Mouse (Mus musculus): ENCODE measurements around the gene Crhr2. TPM values are rescaled to one million over a fixed set of nuclear protein-coding genes. Genes with fewer than 3 reads are reported as not detected.

The Crhr2 gene
- total RNA-seq (2014; rRNA removed; ENCODE audit: low replicate concordance) (21.6 and 24.4 TPM in 2 replicates), polyA plus RNA-seq (2015; fragmentation: Nextera tagmentation; extraction: Ambion mirVana) (10.8 and 11.9 TPM in 2 replicates)

DNA sequence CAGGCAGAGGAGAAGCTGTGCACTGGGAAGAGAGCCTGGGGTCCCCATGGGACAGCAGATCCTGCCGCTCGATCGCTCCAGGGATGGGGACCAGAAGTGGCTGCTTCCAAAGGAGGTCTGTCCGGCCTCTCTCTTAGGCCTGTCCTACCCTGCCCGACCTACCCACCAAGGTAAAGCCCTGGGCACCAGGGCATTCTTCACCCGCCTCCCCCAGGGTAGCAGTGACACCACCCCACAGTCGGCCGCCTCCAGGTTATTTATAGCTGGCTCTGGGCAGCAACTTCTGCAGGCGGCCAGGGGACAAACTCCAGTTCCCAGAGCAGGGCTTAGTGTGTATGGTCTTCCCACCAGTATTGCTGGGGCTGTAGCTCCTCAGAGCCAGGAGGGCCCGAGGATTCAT is at the start of gene Crhr2:
Gene Crhr2, minus strand, starts transcription at position 223 of the 400 bp plus-strand sequence.
- Histone ChIP-seq H3K27me3 (ENCODE audit: control insufficient read depth, insufficient read depth, low read length) (no peaks in the 10 kb centered on the region), H3K4me1 (ENCODE audit: control insufficient read depth, insufficient read depth) (peaks cover 26% of the 10 kb centered on the region), H3K27ac (ENCODE audit: low read depth) (peak within 1 kb of the TSS; percentile 82), H3K9ac (replicated peaks; ENCODE audit: low read depth, low read length) (peak within 1 kb of the TSS; percentile 30), H3K9me3 (replicated peaks; ENCODE audit: control insufficient read depth, low read length) (no peaks in the 10 kb centered on the region), H3K4me2 (ENCODE audit: low read depth, low read length) (peak within 1 kb of the TSS; percentile 54), H3K36me3 (replicated peaks; ENCODE audit: control insufficient read depth, insufficient read depth, low read length) (no peaks in the 10 kb centered on the region), H3K4me3 (ENCODE audit: low read depth, low read length) (peak within 1 kb of the TSS; percentile 35)
- ATAC-seq (ENCODE audit: insufficient read depth, low read depth): peak; percentile 78
- 23% methylated on average over 10 of the region's 10 CpGs for WGBS
- TF ChIP-seq CTCF (IDR thresholded peaks at IDR 0.05; ENCODE audit: low read depth) (no peak), EP300 (IDR thresholded peaks at IDR 0.05; ENCODE audit: low read depth) (no peak)
- DNase-seq (ENCODE audit: low spot score): peak; percentile 51

DNA sequence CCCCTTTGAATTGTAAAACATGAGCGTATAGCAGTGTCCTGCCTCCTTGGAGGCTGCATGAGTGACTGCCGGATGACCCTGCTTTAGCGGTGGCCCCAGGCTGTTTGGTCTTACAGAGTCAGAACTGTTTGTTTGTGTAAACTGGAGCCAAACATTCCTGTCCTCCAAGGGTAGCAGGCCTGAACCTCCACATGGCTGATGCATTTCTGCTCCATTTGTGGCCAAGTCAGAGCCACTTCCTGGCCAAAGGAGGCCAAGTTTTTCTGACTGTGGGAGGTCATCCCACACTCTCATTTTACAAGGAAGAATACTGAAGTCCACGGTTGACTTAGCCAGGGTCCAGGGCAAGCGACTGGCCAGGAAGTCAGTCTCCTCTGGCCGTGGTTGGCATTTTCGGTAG is 46.7 kb upstream of the Crhr2 start:
- no peaks in the 10 kb centered on the region for H3K27me3 ChIP-seq (ENCODE audit: control insufficient read depth, insufficient read depth, low read length)
- no peak overlapping the region for H3K4me2 ChIP-seq (ENCODE audit: low read depth, low read length)
- no peak overlapping the region for H3K4me3 ChIP-seq (ENCODE audit: low read depth, low read length)
- H3K4me1 ChIP-seq (ENCODE audit: control insufficient read depth, insufficient read depth): no peaks in the 10 kb centered on the region
- no peak for ATAC-seq (ENCODE audit: insufficient read depth, low read depth)
- WGBS: 71% methylated on average over 7 of the region's 7 CpGs
- H3K9ac ChIP-seq (replicated peaks; ENCODE audit: low read depth, low read length): no peak overlapping the region
- no peak overlapping the region for H3K27ac ChIP-seq (ENCODE audit: low read depth)
- no peak for DNase-seq (ENCODE audit: low spot score)
- H3K9me3 ChIP-seq (replicated peaks; ENCODE audit: control insufficient read depth, low read length): no peaks in the 10 kb centered on the region
- H3K36me3 ChIP-seq (replicated peaks; ENCODE audit: control insufficient read depth, insufficient read depth, low read length): no peaks in the 10 kb centered on the region
- TF ChIP-seq EP300 (IDR thresholded peaks at IDR 0.05; ENCODE audit: low read depth): no peak
- no peak for TF ChIP-seq CTCF (IDR thresholded peaks at IDR 0.05; ENCODE audit: low read depth)

DNA sequence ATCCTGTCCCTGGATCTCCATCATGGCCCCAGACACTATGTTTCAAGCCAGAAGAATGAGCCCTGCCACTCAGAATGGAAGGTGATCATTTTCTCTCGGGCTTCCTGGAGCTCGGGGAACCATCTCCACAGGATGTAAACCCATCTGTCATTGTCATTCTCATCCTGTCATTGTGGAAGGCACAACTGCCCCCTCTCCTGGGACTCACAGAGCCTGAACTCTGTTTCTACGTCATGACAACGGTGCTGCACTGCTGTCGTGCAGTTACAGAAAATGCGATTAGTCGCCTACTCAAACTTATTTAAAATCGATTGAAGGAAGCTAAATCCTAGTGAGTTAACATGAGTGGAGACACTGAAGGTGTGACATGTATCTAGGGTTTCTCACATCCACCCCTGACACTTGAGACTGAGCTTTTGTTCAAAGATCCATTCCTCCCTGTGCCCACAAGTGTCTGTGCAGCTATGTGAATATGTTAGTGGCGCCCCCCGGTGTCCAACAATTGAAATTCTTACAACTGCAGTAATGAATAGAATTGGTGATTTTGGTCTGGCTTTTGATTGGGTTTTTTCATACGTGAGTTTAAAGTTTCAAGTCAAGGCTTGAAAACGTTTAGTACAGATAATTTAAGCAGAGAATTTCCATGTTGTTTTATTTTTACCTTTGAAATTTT is 44.4 kb upstream of the Crhr2 start:
- Histone ChIP-seq H3K4me3 (ENCODE audit: low read depth, low read length) (no peak overlapping the region), H3K36me3 (replicated peaks; ENCODE audit: control insufficient read depth, insufficient read depth, low read length) (no peaks in the 10 kb centered on the region), H3K9ac (replicated peaks; ENCODE audit: low read depth, low read length) (no peak overlapping the region), H3K9me3 (replicated peaks; ENCODE audit: control insufficient read depth, low read length) (no peaks in the 10 kb centered on the region), H3K27ac (ENCODE audit: low read depth) (no peak overlapping the region), H3K27me3 (ENCODE audit: control insufficient read depth, insufficient read depth, low read length) (no peaks in the 10 kb centered on the region), H3K4me1 (ENCODE audit: control insufficient read depth, insufficient read depth) (no peaks in the 10 kb centered on the region), H3K4me2 (ENCODE audit: low read depth, low read length) (no peak overlapping the region)
- TF ChIP-seq EP300 (IDR thresholded peaks at IDR 0.05; ENCODE audit: low read depth) (no peak), CTCF (IDR thresholded peaks at IDR 0.05; ENCODE audit: low read depth) (peak; percentile 37)
- DNase-seq (ENCODE audit: low spot score): no peak
- 41% methylated on average over 12 of the region's 12 CpGs for WGBS
- no peak for ATAC-seq (ENCODE audit: insufficient read depth, low read depth)

DNA sequence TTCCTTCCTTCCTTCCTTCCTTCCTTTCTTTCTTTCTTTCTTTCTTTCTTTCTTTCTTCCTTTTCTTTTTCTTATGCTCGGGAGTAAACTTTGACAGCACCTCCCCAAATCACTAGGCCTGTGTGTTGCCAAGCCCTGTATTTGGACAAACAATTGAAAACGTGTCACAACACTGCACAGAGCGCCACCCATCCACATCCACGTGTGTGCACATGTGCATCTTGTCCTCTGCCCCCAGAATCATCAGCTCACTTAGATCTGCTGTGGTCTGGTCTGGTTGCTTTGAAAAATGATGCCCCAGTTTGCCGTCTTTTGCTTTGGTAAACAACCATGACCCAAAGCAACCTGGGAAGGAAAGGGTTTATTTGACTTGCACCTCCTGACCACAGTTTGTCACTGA is 43.1 kb upstream of the Crhr2 start:
- no peaks in the 10 kb centered on the region for H3K36me3 ChIP-seq (replicated peaks; ENCODE audit: control insufficient read depth, insufficient read depth, low read length)
- no peak overlapping the region for H3K4me3 ChIP-seq (ENCODE audit: low read depth, low read length)
- no peaks in the 10 kb centered on the region for H3K27me3 ChIP-seq (ENCODE audit: control insufficient read depth, insufficient read depth, low read length)
- H3K27ac ChIP-seq (ENCODE audit: low read depth): no peak overlapping the region
- no peaks in the 10 kb centered on the region for H3K9me3 ChIP-seq (replicated peaks; ENCODE audit: control insufficient read depth, low read length)
- no peaks in the 10 kb centered on the region for H3K4me1 ChIP-seq (ENCODE audit: control insufficient read depth, insufficient read depth)
- no peak overlapping the region for H3K9ac ChIP-seq (replicated peaks; ENCODE audit: low read depth, low read length)
- no peak overlapping the region for H3K4me2 ChIP-seq (ENCODE audit: low read depth, low read length)
- WGBS: 44% methylated on average over 5 of the region's 5 CpGs
- DNase-seq (ENCODE audit: low spot score) (no peak), ATAC-seq (ENCODE audit: insufficient read depth, low read depth) (no peak)
- TF ChIP-seq CTCF (IDR thresholded peaks at IDR 0.05; ENCODE audit: low read depth) (no peak), EP300 (IDR thresholded peaks at IDR 0.05; ENCODE audit: low read depth) (no peak)

DNA sequence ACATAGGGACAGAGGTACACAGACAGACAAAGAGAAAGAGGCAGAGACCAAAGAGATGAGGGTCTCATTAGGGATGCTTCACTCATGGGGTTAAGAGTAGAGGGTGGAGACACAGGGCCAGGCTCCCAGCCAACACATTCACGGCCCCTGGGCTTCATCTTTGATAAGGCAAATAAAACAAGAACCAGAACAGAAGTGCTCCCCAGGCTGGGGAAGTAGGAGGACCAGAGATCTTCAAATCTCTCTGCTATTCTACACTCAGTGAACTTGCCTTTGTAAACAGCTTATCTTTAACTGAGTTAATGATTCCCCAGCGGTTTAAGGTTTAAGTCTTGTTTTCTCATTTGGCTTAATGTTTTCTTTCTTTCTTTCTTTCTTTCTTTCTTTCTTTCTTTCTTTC is 42.6 kb upstream of the Crhr2 start:
- Histone ChIP-seq H3K27me3 (ENCODE audit: control insufficient read depth, insufficient read depth, low read length) (no peaks in the 10 kb centered on the region), H3K27ac (ENCODE audit: low read depth) (no peak overlapping the region), H3K9me3 (replicated peaks; ENCODE audit: control insufficient read depth, low read length) (no peaks in the 10 kb centered on the region), H3K4me1 (ENCODE audit: control insufficient read depth, insufficient read depth) (no peaks in the 10 kb centered on the region), H3K36me3 (replicated peaks; ENCODE audit: control insufficient read depth, insufficient read depth, low read length) (no peaks in the 10 kb centered on the region), H3K9ac (replicated peaks; ENCODE audit: low read depth, low read length) (no peak overlapping the region), H3K4me3 (ENCODE audit: low read depth, low read length) (no peak overlapping the region), H3K4me2 (ENCODE audit: low read depth, low read length) (no peak overlapping the region)
- WGBS: 19% methylated on average over 2 of the region's 2 CpGs
- no peak for TF ChIP-seq EP300 (IDR thresholded peaks at IDR 0.05; ENCODE audit: low read depth)
- no peak for TF ChIP-seq CTCF (IDR thresholded peaks at IDR 0.05; ENCODE audit: low read depth)
- ATAC-seq (ENCODE audit: insufficient read depth, low read depth): no peak
- no peak for DNase-seq (ENCODE audit: low spot score)

DNA sequence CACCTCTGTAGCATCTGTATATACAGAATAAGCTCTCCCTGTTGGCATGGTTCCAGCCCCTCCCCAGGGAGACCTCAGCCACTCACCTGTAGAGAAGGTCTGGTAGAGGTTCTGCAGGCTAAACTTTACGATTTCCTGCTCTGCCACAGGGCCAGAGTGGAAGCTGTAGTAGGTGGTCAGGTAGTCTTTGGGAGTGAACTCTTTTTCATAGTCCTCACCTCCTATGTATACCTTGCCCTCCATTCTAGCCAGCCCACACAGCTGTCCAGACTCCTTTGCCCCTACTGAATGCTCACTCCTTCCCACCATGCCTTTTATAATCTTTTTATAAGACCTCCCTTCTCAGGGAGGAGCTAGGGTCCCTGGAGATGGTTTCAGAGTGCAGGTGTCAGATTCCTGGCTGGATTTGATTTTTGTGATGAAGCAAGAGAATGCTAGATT is 41.9 kb upstream of the Crhr2 start, which contains the start of gene Inmt:
Gene Inmt, minus strand, starts transcription at position 303 of the 441 bp plus-strand sequence.
- Histone ChIP-seq H3K4me1 (ENCODE audit: control insufficient read depth, insufficient read depth) (no peaks in the 10 kb centered on the region), H3K27ac (ENCODE audit: low read depth) (no peak within 1 kb of the TSS), H3K9ac (replicated peaks; ENCODE audit: low read depth, low read length) (no peak within 1 kb of the TSS), H3K4me3 (ENCODE audit: low read depth, low read length) (no peak within 1 kb of the TSS), H3K4me2 (ENCODE audit: low read depth, low read length) (no peak within 1 kb of the TSS), H3K9me3 (replicated peaks; ENCODE audit: control insufficient read depth, low read length) (no peaks in the 10 kb centered on the region), H3K27me3 (ENCODE audit: control insufficient read depth, insufficient read depth, low read length) (no peaks in the 10 kb centered on the region), H3K36me3 (replicated peaks; ENCODE audit: control insufficient read depth, insufficient read depth, low read length) (no peaks in the 10 kb centered on the region)
- DNase-seq (ENCODE audit: low spot score): no peak
- WGBS: 89% methylated on average over 1 of the region's 1 CpGs
- no peak for TF ChIP-seq EP300 (IDR thresholded peaks at IDR 0.05; ENCODE audit: low read depth)
- no peak for ATAC-seq (ENCODE audit: insufficient read depth, low read depth)

Data from heart, postnatal 0 days (tissue).